Mouse (Mus musculus) naive thymus-derived CD4-positive, alpha-beta T cell, adult 2 months (primary cell): ENCODE measurements at regions not wholly inside any gene's neighbourhood (a gene's known extent, or its start where the extent isn't known, plus 50 kb on each side); places are given as distances from the start of the nearest gene placed in this dataset.
"Not testable (repeated sequence)": the region's sequence is repeated elsewhere in the genome, so short reads cannot be mapped to it uniquely, and the experiment has no call there.

ENCODE experiments used
- DNase-seq: peaks from one replicate; pipeline ENCODE4 v3.0.0-alpha.2; 2011; ENCODE audit warnings: low read depth

- DNase-seq, result no peak
These were observed 52.2 kb upstream of the Nmd3 start for GRCm38 (mm10) chr3:69669541-69669940.

DNA sequence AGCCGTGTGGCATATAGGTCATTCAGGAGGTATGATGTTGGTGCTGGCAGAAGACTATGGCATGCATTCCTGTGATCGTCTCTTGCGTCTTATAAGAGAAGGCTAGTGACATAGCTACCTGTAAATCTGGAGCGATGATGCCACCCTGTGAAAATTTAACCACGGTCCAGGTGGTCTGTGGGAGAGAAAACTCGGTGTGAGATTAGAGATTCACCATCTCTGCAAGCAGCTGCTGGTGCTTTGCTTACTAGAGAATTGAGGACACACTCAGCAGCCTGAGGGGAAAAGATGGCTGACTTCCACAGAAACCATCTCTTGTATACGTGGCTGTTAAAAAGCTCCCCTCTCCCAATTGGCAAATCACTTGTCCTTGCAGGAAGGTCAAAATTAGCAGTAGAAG is 54.0 kb upstream of the Nmd3 start:
- no peak for DNase-seq

GRCm38 (mm10) chr3:69667359-69667758 is 54.4 kb upstream of the Nmd3 start:
- no peak for DNase-seq

- DNase-seq, result no peak
These were observed 57.5 kb upstream of the Nmd3 start for GRCm38 (mm10) chr3:69664277-69664676.

- DNase-seq, result no peak
These were observed 59.4 kb upstream of the B3galnt1 start for GRCm38 (mm10) chr3:69658185-69658584.

GRCm38 (mm10) chr3:69657570-69657969 is 58.8 kb upstream of the B3galnt1 start:
- DNase-seq, result no peak

DNA sequence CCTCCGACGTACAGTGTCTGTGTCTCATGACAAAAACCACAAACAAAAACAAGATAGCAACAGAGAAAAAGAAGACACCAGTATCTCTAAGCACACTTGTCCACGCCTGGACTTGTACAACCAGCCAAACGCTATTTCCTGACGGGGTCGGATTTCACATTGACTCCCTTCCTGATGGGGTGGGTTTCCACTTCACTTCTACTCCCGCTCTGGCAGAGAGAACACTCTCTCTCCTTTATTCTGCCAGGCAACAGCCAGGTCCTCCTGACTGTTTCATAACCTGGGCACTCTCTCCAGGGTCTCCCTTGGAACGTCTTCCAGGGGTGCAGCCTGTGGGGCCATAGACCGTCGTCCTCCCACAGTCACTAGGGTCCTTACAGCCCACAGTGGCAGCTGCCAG is 56.9 kb upstream of the B3galnt1 start:
- not testable (repeated sequence) for DNase-seq

DNA sequence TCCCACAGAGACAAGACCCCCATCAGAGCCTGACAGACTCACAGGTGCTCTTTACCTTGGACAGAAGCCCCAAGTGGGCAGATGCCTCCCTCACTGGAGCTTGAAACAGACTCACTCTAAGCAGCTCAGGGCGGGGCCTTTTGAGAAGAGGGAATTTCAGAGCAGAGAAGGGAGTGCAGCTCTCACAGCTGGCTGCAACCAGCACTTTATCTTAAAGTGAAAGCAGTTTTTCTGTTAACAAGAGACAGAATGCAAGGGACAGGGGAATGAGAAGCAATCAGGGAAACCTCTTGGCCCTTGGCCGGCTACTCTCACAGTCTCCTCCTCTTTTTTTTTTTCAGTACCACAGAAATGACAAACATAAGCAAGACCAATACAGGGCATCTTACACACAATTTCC is 56.2 kb upstream of the B3galnt1 start:
- DNase-seq, result peak; percentile 3

GRCm38 (mm10) chr3:69653361-69653760 is 54.6 kb upstream of the B3galnt1 start:
- DNase-seq, result not testable (repeated sequence)

- DNase-seq, result no peak
These were observed 50.8 kb upstream of the B3galnt1 start for GRCm38 (mm10) chr3:69649561-69649960.
